Comparison of ENCODE assay signal across 15 mouse cellular contexts in the genomic region with DNA sequence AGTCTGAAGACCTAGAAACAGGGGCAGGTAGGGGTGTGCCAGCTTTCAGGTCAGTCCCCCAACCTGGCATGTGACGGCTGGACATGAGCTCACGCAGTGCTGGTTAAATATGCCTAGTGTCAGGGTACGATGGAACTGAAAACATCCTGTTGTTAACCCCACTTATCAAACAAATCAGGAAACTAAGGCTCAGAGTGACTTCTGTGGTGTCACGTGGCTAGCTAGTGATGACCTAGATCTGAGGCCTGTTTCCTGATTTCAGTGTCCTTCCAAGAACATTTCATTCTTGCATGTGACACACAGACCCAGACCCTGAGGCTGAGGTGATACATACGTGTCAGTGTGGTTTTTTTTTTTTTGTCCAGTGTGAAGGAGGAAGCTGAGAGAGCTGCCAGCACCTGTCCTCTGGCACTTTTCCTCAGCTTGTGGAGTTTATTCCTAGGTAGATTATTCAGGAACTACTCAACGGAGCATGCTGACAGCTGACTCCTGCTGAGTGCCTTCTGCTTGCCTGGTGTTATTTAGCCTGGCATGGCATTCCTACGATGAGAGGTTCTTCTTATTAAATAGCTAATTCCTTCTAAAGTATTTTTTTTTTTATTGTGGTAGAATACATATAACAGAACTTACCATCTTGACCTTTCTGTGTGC. TPM values are rescaled to one million over a fixed set of nuclear protein-coding genes. Genes with fewer than 3 reads are reported as not detected.
A peak's percentile ranks its signal among the peaks of the same experiment; 100 is the strongest.
DNase-seq lines count a peak whose midpoint lies in the region; ATAC-seq and TF ChIP-seq lines count a peak whose summit lies in the region.
"Had no signal": no experiment of that assay in that cellular context is flagged by ENCODE, and none has a peak within 500 bp of the region (broad histone marks: within the 10 kb centered on the region; RNA-seq: fewer than 3 reads in every experiment).

No protein-coding gene starts in this region.

- peaks cover 20% of the 10 kb centered on the region; the same call in 1 of the 2 replicates for H3K4me1 ChIP-seq in spleen, adult 2 months (ENCODE audit: control insufficient read depth, insufficient read depth, insufficient read length)
- H3K4me1 ChIP-seq in hindbrain, embryonic 12.5 days, result peaks cover 3% of the 10 kb centered on the region; the same call in 1 of the 2 replicates

- peak; percentile 14; the same call in 1 of the 2 replicates for ATAC-seq in neutrophil, adult 5-6 weeks (ENCODE audit: extremely low read depth, insufficient number of reproducible peaks, low FRiP score, poor library complexity, severe bottlenecking)
- no peak for ATAC-seq in hindbrain, embryonic 12.5 days (ENCODE audit: low FRiP score)

- H3K4me2 ChIP-seq in hindbrain, embryonic 12.5 days (replicated peaks), result no peak overlapping the region
- H3K4me2 ChIP-seq: embryonic facial prominence, embryonic 12.5 days; forebrain, embryonic 12.5 days; liver, embryonic 13.5 days had no signal

- no peak for TF ChIP-seq CTCF in spleen, adult 2 months (IDR thresholded peaks at IDR 0.05; ENCODE audit: extremely low read depth, insufficient read depth, insufficient read length, insufficient replicate concordance)

- 33% methylated on average over 7 of the region's 7 CpGs for WGBS in spleen, adult 2 months
- 80% methylated on average over 7 of the region's 7 CpGs for WGBS in hindbrain, embryonic 12.5 days

- no peaks in the 10 kb centered on the region for H3K27me3 ChIP-seq in spleen, adult 2 months (ENCODE audit: control insufficient read depth, insufficient read depth, low read length)
- no peaks in the 10 kb centered on the region for H3K27me3 ChIP-seq in hindbrain, embryonic 12.5 days
- H3K27me3 ChIP-seq: embryonic facial prominence, embryonic 12.5 days; forebrain, embryonic 12.5 days; liver, embryonic 13.5 days had no signal

- H3K9ac ChIP-seq in hindbrain, embryonic 12.5 days, result no peak overlapping the region
- H3K9ac ChIP-seq: embryonic facial prominence, embryonic 12.5 days; liver, embryonic 13.5 days had no signal

- no peaks in the 10 kb centered on the region for H3K9me3 ChIP-seq in hindbrain, embryonic 12.5 days (replicated peaks)
- H3K9me3 ChIP-seq: embryonic facial prominence, embryonic 12.5 days; forebrain, embryonic 12.5 days; liver, embryonic 13.5 days had no signal

- no peak for TF ChIP-seq POLR2A in spleen, adult 2 months (IDR thresholded peaks at IDR 0.05; ENCODE audit: low read depth, low read length)

- no peaks in the 10 kb centered on the region for H3K36me3 ChIP-seq in spleen, adult 2 months (ENCODE audit: control insufficient read depth, insufficient read depth, low read length)
- no peaks in the 10 kb centered on the region for H3K36me3 ChIP-seq in hindbrain, embryonic 12.5 days
- H3K36me3 ChIP-seq: embryonic facial prominence, embryonic 12.5 days; forebrain, embryonic 12.5 days; liver, embryonic 13.5 days had no signal

- DNase-seq in spleen, adult 2 months (ENCODE audit: low read depth in 1 of 2, low spot score in 2 of 2), result peak in 1 of 2 experiments; percentile 22
- DNase-seq in spleen, postnatal 14 days (ENCODE audit: low spot score in 2 of 2), result no peak
- peak; percentile 88 for DNase-seq in T-cell, adult 2 months (ENCODE audit: low spot score)
- peak; percentile 83 to 86 for DNase-seq in cerebellum, postnatal 14 days
- no peak for DNase-seq in neural tube, embryonic 10.5 days (ENCODE audit: extremely low spot score, low spot score)
- DNase-seq: gastrocnemius, postnatal 36 days; heart, postnatal 14 days; layer of hippocampus, postnatal 36 days; liver, embryonic 13.5 days had no signal

- H3K27ac ChIP-seq in spleen, adult 2 months (ENCODE audit: insufficient read depth, low read length), result 0 out of 2 replicates have a peak overlapping the region, but pooled peaks have one; percentile 22
- no peak overlapping the region for H3K27ac ChIP-seq in hindbrain, embryonic 12.5 days
- H3K27ac ChIP-seq: embryonic facial prominence, embryonic 12.5 days; forebrain, embryonic 12.5 days; liver, embryonic 13.5 days; stomach, postnatal 0 days had no signal

- H3K4me3 ChIP-seq in spleen, adult 2 months (ENCODE audit: extremely low read depth, insufficient read depth, insufficient read length), result no peak overlapping the region
- H3K4me3 ChIP-seq in hindbrain, embryonic 12.5 days, result no peak overlapping the region
- H3K4me3 ChIP-seq: embryonic facial prominence, embryonic 12.5 days; forebrain, embryonic 12.5 days; liver, embryonic 13.5 days had no signal

RNA-seq across cellular contexts. Expression of a gene that starts 22.5 kb away (rescaled TPM):
- polyA plus RNA-seq in spleen, adult 2 months (2012; rRNA removed), result 25.6 and 29.1 TPM in 2 replicates
- total RNA-seq in neutrophil, adult 5-6 weeks (2017), result 27.5 and 29.2 TPM in 2 replicates
- 2.9 and 3.4 TPM in 2 replicates for polyA plus RNA-seq in hindbrain, embryonic 12.5 days (2016; fragmentation: Nextera tagmentation; extraction: Ambion mirVana)

RNA-seq across cellular contexts. Expression of a gene that starts 55.2 kb away (rescaled TPM):
- not detected in 2 replicates for polyA plus RNA-seq in spleen, adult 2 months (2012; rRNA removed)
- under 0.01 TPM in 2 replicates for total RNA-seq in neutrophil, adult 5-6 weeks (2017)
- not detected in 2 replicates for polyA plus RNA-seq in hindbrain, embryonic 12.5 days (2016; fragmentation: Nextera tagmentation; extraction: Ambion mirVana)
- total RNA-seq: gastrocnemius, postnatal 36 days had no signal
- polyA plus RNA-seq: forebrain, embryonic 12.5 days; neural tube, embryonic 11.5 days had no signal

Comparison
In these comparisons a context has a peak if more than half of its experiments do, and no peak if none do; other contexts are left out.
1. DNase-seq: peak in T-cell, adult 2 months (single experiment) and cerebellum, postnatal 14 days (2 of 2); none in spleen, postnatal 14 days (0 of 2) and neural tube, embryonic 10.5 days (single experiment).